Mouse (Mus musculus) liver, embryonic 11.5 days (tissue): Measurements from ENCODE around the gene F11r. TPM values are rescaled to one million over a fixed set of nuclear protein-coding genes. Genes with fewer than 3 reads are reported as not detected.

ENCODE experiments used
- ATAC-seq: fragments of 200-750 bp; cut with Nextera tagmentation; replicated peaks from 2 replicates; pipeline ENCODE4 v1.8.0; 2017; ENCODE audit warnings: moderate number of reproducible peaks, mild to moderate bottlenecking, moderate TSS enrichment, moderate library complexity; ENCODE audit not compliant: low FRiP score
- DNase-seq: peaks from one replicate; pipeline ENCODE4 v3.0.0-alpha.2; 2017; ENCODE audit warnings: low spot score
- H3K27ac ChIP-seq: fragments of 300-500 bp; sonication (generic); 2 replicates; pipeline ENCODE4 v1.5.1; 2014; ENCODE audit warnings: mild to moderate bottlenecking, low read depth, low read length, control low read depth
- H3K27me3 ChIP-seq: fragments of 300-500 bp; sonication (generic); replicated peaks from 2 replicates; pipeline ENCODE4 v1.6.1; 2014; ENCODE audit warnings: low read length, mixed read lengths; ENCODE audit not compliant: control insufficient read depth, insufficient read depth
- H3K36me3 ChIP-seq: fragments of 300-500 bp; sonication (generic); 2 replicates; pipeline ENCODE4 v1.6.1; 2014; ENCODE audit warnings: mild to moderate bottlenecking, low read length, moderate library complexity, mixed read lengths; ENCODE audit not compliant: control insufficient read depth, insufficient read depth
- H3K4me1 ChIP-seq: fragments of 300-500 bp; sonication (generic); replicated peaks from 2 replicates; pipeline ENCODE4 v1.6.1; 2014; ENCODE audit warnings: low read length, mixed read lengths; ENCODE audit not compliant: control insufficient read depth, insufficient read depth
- H3K4me2 ChIP-seq: fragments of 300-500 bp; sonication (generic); 2 replicates; pipeline ENCODE4 v1.6.1; 2014; ENCODE audit warnings: mild to moderate bottlenecking, control low read depth, moderate library complexity
- H3K4me3 ChIP-seq: fragments of 300-500 bp; sonication (generic); 2 replicates; pipeline ENCODE4 v1.5.1; 2014; ENCODE audit warnings: low read depth, low read length, control low read depth
- H3K9ac ChIP-seq: fragments of 300-500 bp; sonication (generic); 2 replicates; pipeline ENCODE4 v1.6.1; 2014; ENCODE audit warnings: low read depth, low read length, control low read depth
- H3K9me3 ChIP-seq: fragments of 300-500 bp; sonication (generic); 2 replicates; pipeline ENCODE4 v1.6.1; 2016; ENCODE audit warnings: low read length, inconsistent platforms, mixed read lengths; ENCODE audit not compliant: control insufficient read depth
- WGBS: fragments of 180-500 bp; shearing (Covaris S2); extraction: QIAGEN DNeasy Blood & Tissue Kit; methylation state at CpG from one replicate; pipeline ENCODE4 v1.1.7; 2014; 5-methylcytosine and 5-hydroxymethylcytosine counted together
- polyA plus RNA-seq: library from polyadenylated mRNA; unstranded; fragments of >200 nt; fragmentation: Nextera tagmentation; extraction: Ambion mirVana; gene quantifications from 2 replicates; pipeline ENCODE4 v1.2.1, GENCODE M21; 2014

The F11r gene
- polyA plus RNA-seq, 1 experiment from 2014 or later = 47.8 TPM

DNA sequence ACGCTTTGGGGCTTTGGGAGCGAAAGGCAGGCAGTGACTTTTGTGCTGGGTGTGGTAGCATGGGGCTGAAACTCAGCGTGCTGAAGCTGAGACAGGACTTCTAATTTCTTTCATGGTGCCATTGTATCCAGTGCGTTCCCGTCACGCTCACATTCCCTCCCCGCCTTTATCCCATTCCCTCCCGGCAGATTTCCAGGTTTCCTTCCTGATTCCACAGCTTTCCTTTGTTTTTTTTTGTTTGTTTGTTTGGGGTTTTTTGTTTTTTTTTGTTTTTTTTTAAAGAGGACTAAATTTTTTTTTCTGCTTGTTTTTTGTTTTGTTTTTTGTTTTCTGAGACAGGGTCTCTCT lies 5.1 kb downstream of the F11r start:
- no peak for ATAC-seq
- Histone ChIP-seq H3K27me3 (peaks cover 4% of the 10 kb centered on the region), H3K4me2 (peak overlapping the region; percentile 56), H3K9ac (0 out of 2 replicates have a peak overlapping the region, but pooled peaks have one; percentile 26), H3K4me3 (no peak overlapping the region), H3K36me3 (no peaks in the 10 kb centered on the region), H3K27ac (peak overlapping the region; percentile 26), H3K9me3 (peaks cover 4% of the 10 kb centered on the region; the same call in 1 of the 2 replicates), H3K4me1 (peaks cover 28% of the 10 kb centered on the region)
- WGBS = 36% methylated on average over 8 of the region's 8 CpGs
- DNase-seq = no peak

DNA sequence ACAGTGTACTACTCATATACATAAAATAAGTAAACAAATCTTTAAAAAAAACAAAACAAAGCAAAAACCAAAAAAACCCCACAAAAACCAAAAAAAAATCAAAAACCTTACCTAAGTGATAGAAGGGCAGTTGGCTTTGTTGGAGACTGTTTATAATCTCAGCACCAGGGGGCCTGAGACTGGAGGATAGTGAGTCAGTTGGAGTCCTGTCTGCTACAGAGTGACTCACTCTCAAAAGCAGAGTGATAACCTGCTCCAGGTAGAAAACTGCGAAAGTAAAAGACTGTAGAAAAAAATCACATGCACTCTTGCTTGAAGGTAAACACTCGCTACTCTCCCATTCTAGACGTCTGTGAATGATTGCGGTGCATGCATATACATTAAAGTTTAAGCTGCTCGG lies 7.7 kb downstream of the F11r start:
- 79% methylated on average over 5 of the region's 5 CpGs for WGBS
- H3K4me2 ChIP-seq = no peak overlapping the region
- no peak overlapping the region for H3K27ac ChIP-seq
- no peaks in the 10 kb centered on the region for H3K36me3 ChIP-seq
- peaks cover 4% of the 10 kb centered on the region; the same call in 1 of the 2 replicates for H3K9me3 ChIP-seq
- no peak overlapping the region for H3K9ac ChIP-seq
- no peak for ATAC-seq
- DNase-seq = no peak
- H3K4me3 ChIP-seq = no peak overlapping the region
- H3K4me1 ChIP-seq = peaks cover 22% of the 10 kb centered on the region
- H3K27me3 ChIP-seq = no peaks in the 10 kb centered on the region

DNA sequence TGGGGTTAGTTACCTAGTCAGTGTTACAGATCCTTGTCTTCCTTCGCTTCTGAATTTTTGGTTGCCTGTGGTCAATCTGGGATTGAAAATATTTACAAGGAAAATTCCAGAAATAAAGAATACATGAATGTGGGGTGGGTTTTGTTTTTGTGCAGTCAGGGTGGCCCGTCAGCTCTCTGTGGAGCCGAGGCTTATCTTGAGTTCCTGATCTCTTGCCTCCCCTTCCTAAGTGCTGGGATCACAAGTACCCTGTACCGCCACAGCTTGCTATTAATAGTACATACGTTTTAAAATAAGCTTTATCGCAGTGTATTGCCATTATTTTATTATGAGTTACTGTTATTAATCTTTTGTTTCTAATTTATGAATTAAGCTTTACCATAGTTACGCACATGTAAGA lies 9.5 kb downstream of the F11r start:
- Histone ChIP-seq H3K27me3 (no peaks in the 10 kb centered on the region), H3K36me3 (no peaks in the 10 kb centered on the region), H3K27ac (no peak overlapping the region), H3K4me2 (no peak overlapping the region), H3K4me3 (no peak overlapping the region), H3K9me3 (peaks cover 4% of the 10 kb centered on the region; the same call in 1 of the 2 replicates), H3K9ac (no peak overlapping the region), H3K4me1 (peaks cover 13% of the 10 kb centered on the region)
- no peak for ATAC-seq
- WGBS = 53% methylated on average over 7 of the region's 7 CpGs
- no peak for DNase-seq

DNA sequence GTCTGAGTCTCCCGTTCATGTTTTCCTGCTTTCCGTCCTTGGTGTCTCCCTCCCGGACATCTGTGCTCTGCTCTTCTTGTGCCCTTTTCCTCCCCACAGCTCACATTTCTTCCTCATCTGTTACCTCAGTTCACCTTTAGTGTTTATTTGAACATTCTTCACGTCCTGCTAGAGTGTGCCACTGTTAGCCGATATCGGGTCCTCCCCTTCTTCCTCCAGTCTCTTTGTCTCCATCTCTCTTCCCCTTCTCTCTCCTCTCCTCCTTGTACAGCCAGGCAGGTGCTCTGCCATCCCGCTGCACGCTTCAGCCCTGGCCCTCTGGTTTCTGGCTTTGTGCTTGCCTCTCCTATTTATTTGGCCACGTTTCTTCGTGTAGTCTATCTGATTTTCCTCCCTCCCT lies 10.4 kb downstream of the F11r start:
- H3K9ac ChIP-seq = no peak overlapping the region
- H3K4me2 ChIP-seq = no peak overlapping the region; the same call in 1 of the 2 replicates
- peaks cover 9% of the 10 kb centered on the region for H3K4me1 ChIP-seq
- WGBS = 46% methylated on average over 10 of the region's 10 CpGs
- no peaks in the 10 kb centered on the region for H3K27me3 ChIP-seq
- no peak overlapping the region; the same call in 1 of the 2 replicates for H3K27ac ChIP-seq
- peaks cover 4% of the 10 kb centered on the region; the same call in 1 of the 2 replicates for H3K9me3 ChIP-seq
- no peak overlapping the region for H3K4me3 ChIP-seq
- no peak for DNase-seq
- ATAC-seq = no peak
- H3K36me3 ChIP-seq = no peaks in the 10 kb centered on the region

DNA sequence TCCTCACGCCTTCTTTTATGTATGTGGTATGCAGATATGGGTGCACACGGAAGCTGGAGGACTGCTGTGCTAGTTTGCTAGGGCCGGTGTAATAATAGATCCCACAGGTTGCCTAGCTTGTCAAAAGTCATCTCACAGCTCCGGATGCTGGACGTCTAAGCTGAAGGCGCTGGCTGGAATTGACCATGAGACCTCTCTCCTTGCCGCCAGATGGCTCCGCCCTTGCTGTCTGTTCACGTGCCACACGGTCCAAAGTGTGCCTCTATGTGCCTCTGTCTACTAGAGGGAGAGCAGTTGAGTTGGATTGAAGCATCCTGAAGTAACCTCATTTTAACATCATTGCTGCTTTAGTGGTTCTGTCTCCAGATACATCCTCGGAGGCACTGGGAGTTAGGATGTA lies 12.7 kb downstream of the F11r start:
- H3K9ac ChIP-seq = no peak overlapping the region
- no peaks in the 10 kb centered on the region for H3K36me3 ChIP-seq
- 77% methylated on average over 11 of the region's 11 CpGs for WGBS
- peaks cover 9% of the 10 kb centered on the region for H3K4me1 ChIP-seq
- no peak for DNase-seq
- no peaks in the 10 kb centered on the region for H3K27me3 ChIP-seq
- no peaks in the 10 kb centered on the region for H3K9me3 ChIP-seq
- no peak overlapping the region for H3K27ac ChIP-seq
- H3K4me3 ChIP-seq = no peak overlapping the region
- no peak overlapping the region for H3K4me2 ChIP-seq
- ATAC-seq = no peak

DNA sequence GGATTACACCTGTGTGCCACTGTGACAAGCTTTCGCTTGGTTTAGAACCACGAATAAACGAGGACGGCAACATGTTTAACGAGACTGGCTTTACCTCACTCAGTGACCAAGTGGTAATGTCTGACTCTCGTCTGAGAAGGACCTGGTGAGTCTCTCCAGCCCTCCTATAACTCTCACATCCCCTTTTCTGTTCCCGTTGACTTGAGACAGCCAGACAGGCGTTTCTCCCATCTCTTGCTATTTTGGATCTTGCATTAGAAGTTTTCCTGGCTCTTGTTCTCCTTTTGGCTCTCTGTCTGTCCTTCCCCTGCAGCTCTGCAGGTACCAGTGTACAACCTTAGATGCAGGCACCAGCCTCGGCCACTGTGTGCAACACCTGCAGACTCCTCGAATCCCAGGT lies 13.7 kb downstream of the F11r start:
- WGBS = 81% methylated on average over 10 of the region's 10 CpGs
- H3K36me3 ChIP-seq = no peaks in the 10 kb centered on the region
- DNase-seq (no peak), ATAC-seq (no peak)
- H3K9ac ChIP-seq = no peak overlapping the region
- no peak overlapping the region for H3K27ac ChIP-seq
- no peaks in the 10 kb centered on the region for H3K27me3 ChIP-seq
- H3K4me1 ChIP-seq = peaks cover 9% of the 10 kb centered on the region
- H3K4me2 ChIP-seq = no peak overlapping the region
- no peaks in the 10 kb centered on the region for H3K9me3 ChIP-seq
- H3K4me3 ChIP-seq = no peak overlapping the region

DNA sequence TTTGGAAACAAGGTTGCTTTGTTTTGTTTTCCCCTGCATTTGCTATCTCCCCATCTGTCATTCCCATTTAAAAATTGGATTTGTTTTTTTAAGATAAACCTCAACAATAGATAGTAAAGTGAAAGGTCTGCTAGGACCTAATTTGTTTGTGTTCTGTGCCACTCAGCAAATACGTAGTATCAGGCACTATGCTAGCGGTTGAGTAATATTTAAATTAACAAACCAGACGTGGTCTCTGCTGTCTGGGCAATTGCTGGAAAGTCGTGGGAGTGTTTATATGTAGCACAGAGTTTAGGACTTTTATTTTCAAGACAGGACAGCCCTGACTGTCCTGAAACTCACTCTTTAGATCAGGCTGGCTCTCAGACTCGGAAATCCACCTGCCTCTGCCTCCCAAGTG lies 15.2 kb downstream of the F11r start:
- Histone ChIP-seq H3K27ac (no peak overlapping the region), H3K4me1 (peaks cover 5% of the 10 kb centered on the region), H3K27me3 (no peaks in the 10 kb centered on the region), H3K4me3 (no peak overlapping the region), H3K36me3 (no peaks in the 10 kb centered on the region), H3K9ac (no peak overlapping the region), H3K4me2 (no peak overlapping the region), H3K9me3 (no peaks in the 10 kb centered on the region)
- WGBS = 61% methylated on average over 5 of the region's 5 CpGs
- DNase-seq = no peak
- ATAC-seq = no peak

DNA sequence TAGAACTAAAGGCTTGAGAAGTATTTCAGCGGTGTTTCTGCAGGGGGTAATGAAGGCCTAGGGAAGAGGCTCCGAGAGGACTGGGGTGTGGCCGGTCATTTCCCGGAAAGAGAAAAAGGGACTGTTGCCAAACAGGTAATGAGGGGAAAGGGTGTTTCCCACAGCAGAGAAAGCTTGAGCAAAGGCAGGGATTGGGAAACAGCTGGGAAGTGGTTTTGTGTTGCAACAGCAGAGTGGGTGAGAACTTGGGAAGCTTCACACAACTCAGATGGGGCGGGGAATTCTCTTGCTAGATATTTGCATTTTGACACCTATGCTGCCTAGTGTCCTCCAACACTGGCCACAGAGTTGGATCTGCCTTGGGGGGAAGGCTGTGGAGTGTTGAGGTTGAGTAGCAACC lies 15.6 kb downstream of the F11r start:
- no peaks in the 10 kb centered on the region for H3K9me3 ChIP-seq
- no peak overlapping the region for H3K9ac ChIP-seq
- H3K27me3 ChIP-seq = no peaks in the 10 kb centered on the region
- WGBS = 72% methylated on average over 5 of the region's 5 CpGs
- DNase-seq (no peak), ATAC-seq (no peak)
- no peak overlapping the region for H3K27ac ChIP-seq
- no peak overlapping the region for H3K4me3 ChIP-seq
- H3K4me1 ChIP-seq = peaks cover under 1% of the 10 kb centered on the region
- H3K4me2 ChIP-seq = no peak overlapping the region
- no peaks in the 10 kb centered on the region for H3K36me3 ChIP-seq

DNA sequence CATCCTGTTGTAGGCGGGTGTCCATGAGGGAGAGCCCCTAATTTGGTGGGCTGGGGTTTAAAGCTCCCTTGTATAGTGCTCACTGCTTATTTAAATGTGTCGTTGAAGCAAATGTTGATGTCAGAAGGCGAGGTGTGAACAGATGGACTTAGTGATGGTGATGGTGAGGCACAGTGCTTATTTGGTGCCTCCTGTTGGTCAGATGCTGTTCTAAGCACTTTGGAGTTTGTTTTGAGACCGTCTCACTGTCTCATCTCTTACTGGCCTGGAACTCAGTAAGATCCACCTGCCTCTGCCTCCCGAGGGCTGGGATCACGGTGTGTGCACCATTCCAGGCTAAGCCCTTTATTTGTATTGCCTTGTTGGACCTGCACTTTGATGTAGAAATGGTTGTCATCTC lies 17.6 kb downstream of the F11r start:
- H3K4me3 ChIP-seq = no peak overlapping the region
- DNase-seq = no peak
- H3K36me3 ChIP-seq = no peaks in the 10 kb centered on the region
- no peaks in the 10 kb centered on the region for H3K4me1 ChIP-seq
- no peak overlapping the region for H3K27ac ChIP-seq
- ATAC-seq = no peak
- no peaks in the 10 kb centered on the region for H3K9me3 ChIP-seq
- no peaks in the 10 kb centered on the region for H3K27me3 ChIP-seq
- no peak overlapping the region for H3K9ac ChIP-seq
- no peak overlapping the region for H3K4me2 ChIP-seq
- WGBS = 76% methylated on average over 6 of the region's 6 CpGs
